Mouse (Mus musculus) limb, embryonic 11.5 days (tissue): ENCODE measurements around the gene Pawr. TPM values are rescaled to one million over a fixed set of nuclear protein-coding genes. Genes with fewer than 3 reads are reported as not detected.

Experiments
- ATAC-seq: fragments of 200-750 bp; cut with Nextera tagmentation; 2 replicates; pipeline ENCODE4 v1.8.0; 2017; ENCODE audit warnings: low read depth; ENCODE audit not compliant: insufficient number of reproducible peaks, low FRiP score, low TSS enrichment
- DNase-seq: peaks from one replicate; pipeline ENCODE4 v3.0.0-alpha.2; 2015; ENCODE audit warnings: low spot score
- H3K27ac ChIP-seq: fragments of 300-500 bp; sonication (generic); replicated peaks from 2 replicates; pipeline ENCODE4 v1.5.1; 2014; ENCODE audit warnings: low read depth, mild to moderate bottlenecking, low read length
- H3K27me3 ChIP-seq: fragments of 300-500 bp; sonication (generic); 2 replicates; pipeline ENCODE4 v1.6.1; 2014; ENCODE audit warnings: mild to moderate bottlenecking, low read length, mixed read lengths; ENCODE audit not compliant: control insufficient read depth, insufficient read depth
- H3K36me3 ChIP-seq: fragments of 300-500 bp; sonication (generic); 2 replicates; pipeline ENCODE4 v1.6.1; 2014; ENCODE audit warnings: mild to moderate bottlenecking, low read length, moderate library complexity, mixed read lengths; ENCODE audit not compliant: control insufficient read depth, insufficient read depth
- H3K4me1 ChIP-seq: fragments of 300-500 bp; sonication (generic); 2 replicates; pipeline ENCODE4 v1.6.1; 2014; ENCODE audit warnings: low read length, mixed read lengths; ENCODE audit not compliant: control insufficient read depth, insufficient read depth
- H3K4me2 ChIP-seq: fragments of 300-500 bp; sonication (generic); 2 replicates; pipeline ENCODE4 v1.6.1; 2014; ENCODE audit warnings: low read depth, mild to moderate bottlenecking, moderate library complexity; ENCODE audit not compliant: severe bottlenecking
- H3K4me3 ChIP-seq: fragments of 300-500 bp; sonication (generic); 2 replicates; pipeline ENCODE4 v1.5.1; 2014; ENCODE audit warnings: low read depth, low read length
- H3K9ac ChIP-seq: fragments of 300-500 bp; sonication (generic); 2 replicates; pipeline ENCODE4 v1.6.1; 2014; ENCODE audit warnings: mild to moderate bottlenecking, low read length
- H3K9me3 ChIP-seq: fragments of 300-500 bp; sonication (generic); 2 replicates; pipeline ENCODE4 v1.6.1; 2016; ENCODE audit warnings: low read length; ENCODE audit not compliant: control insufficient read depth
- WGBS: fragments of 180-500 bp; shearing (Covaris S2); extraction: QIAGEN DNeasy Blood & Tissue Kit; methylation state at CpG from one replicate; pipeline ENCODE4 v1.1.7; 2014; 5-methylcytosine and 5-hydroxymethylcytosine counted together
- polyA plus RNA-seq: library from polyadenylated mRNA; unstranded; fragments of >200 nt; fragmentation: Nextera tagmentation; extraction: Ambion mirVana; gene quantifications from 2 replicates; pipeline ENCODE4 v1.2.1, GENCODE M21; 2014

The Pawr gene
- polyA plus RNA-seq, 1 experiment from 2014 or later = 4.9 TPM

DNA sequence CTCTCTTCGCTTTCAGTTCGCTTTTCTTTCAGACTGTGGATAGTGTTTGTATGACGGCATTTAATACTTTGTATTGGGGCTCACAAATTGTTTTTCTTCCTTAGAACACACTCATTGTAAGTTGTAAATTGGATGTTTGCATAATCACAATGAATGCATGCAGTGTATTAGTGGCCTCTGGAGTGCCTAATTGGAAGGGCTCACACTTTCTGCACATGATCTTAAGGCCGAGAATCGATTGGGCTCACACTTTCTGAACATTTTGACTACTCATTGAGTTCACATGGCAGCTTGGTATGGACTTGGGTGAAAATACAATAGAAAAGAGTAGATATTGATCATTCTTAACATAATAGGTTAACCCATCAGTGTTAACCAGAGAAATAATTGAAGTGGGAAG, 34.3 kb downstream of the Pawr start:
- Histone ChIP-seq H3K9me3 (no peaks in the 10 kb centered on the region; the same call in 1 of the 2 replicates), H3K4me1 (no peaks in the 10 kb centered on the region), H3K9ac (no peak overlapping the region), H3K36me3 (no peaks in the 10 kb centered on the region), H3K4me2 (no peak overlapping the region), H3K27me3 (no peaks in the 10 kb centered on the region), H3K27ac (no peak overlapping the region), H3K4me3 (no peak overlapping the region)
- DNase-seq (no peak), ATAC-seq (no peak)
- WGBS = 93% methylated on average over 5 of the region's 5 CpGs

DNA sequence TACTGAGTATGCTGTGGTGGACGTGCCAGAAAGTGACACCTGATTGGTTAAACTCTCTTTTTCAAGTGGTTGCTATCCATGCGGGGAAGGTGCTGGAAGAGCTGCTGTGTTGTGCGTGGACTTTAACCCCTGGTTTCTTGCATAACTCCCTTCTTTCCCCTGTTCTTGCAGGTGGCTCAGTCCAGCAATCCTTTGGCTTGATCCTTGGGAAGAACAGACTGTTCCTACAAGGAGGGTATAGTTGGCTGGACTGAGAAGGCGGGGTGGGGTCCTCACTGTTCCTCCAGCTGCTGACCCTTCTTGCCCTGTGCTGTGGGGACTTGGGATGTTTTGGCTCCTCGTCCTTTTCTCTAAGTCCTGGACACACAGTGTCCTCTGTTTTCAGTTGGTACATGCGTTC, 36.4 kb downstream of the Pawr start:
- ATAC-seq (no peak), DNase-seq (no peak)
- 84% methylated on average over 6 of the region's 6 CpGs for WGBS
- Histone ChIP-seq H3K27ac (no peak overlapping the region), H3K36me3 (no peaks in the 10 kb centered on the region), H3K4me3 (no peak overlapping the region), H3K4me2 (no peak overlapping the region), H3K27me3 (no peaks in the 10 kb centered on the region), H3K9me3 (no peaks in the 10 kb centered on the region; the same call in 1 of the 2 replicates), H3K9ac (no peak overlapping the region), H3K4me1 (no peaks in the 10 kb centered on the region)

GRCm38 (mm10) chr10:108372258-108372657, 40.3 kb downstream of the Pawr start:
- H3K4me3 ChIP-seq = no peak overlapping the region
- no peak overlapping the region for H3K9ac ChIP-seq
- H3K4me2 ChIP-seq = no peak overlapping the region
- no peaks in the 10 kb centered on the region for H3K9me3 ChIP-seq
- ATAC-seq = no peak
- H3K4me1 ChIP-seq = no peaks in the 10 kb centered on the region
- H3K27me3 ChIP-seq = no peaks in the 10 kb centered on the region
- H3K27ac ChIP-seq = no peak overlapping the region
- no peak for DNase-seq
- WGBS = 65% methylated on average over 7 of the region's 7 CpGs
- H3K36me3 ChIP-seq = no peaks in the 10 kb centered on the region

DNA sequence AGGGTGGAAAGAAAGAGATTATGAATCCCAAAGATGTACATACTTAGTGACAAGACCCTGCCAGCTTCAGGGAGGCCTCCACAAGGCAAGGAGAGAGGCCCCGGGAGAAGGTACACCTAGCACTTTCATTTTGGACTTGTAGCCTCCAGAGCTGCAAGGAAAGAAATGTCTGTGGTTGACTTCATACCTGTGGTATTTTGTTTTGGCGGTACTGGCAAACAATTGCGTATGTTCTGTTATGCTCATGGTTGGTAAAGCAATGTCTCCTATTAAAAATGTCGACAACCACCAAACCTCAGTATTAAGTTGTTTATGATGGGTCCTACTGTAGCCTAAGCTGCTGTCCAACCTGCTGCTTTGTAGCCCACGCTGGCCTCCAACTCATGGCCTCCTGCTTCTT, 40.9 kb downstream of the Pawr start:
- H3K4me3 ChIP-seq = no peak overlapping the region
- no peaks in the 10 kb centered on the region for H3K27me3 ChIP-seq
- H3K36me3 ChIP-seq = no peaks in the 10 kb centered on the region; the same call in 1 of the 2 replicates
- H3K4me2 ChIP-seq = no peak overlapping the region
- DNase-seq = no peak
- H3K9ac ChIP-seq = no peak overlapping the region
- H3K27ac ChIP-seq = no peak overlapping the region
- H3K4me1 ChIP-seq = no peaks in the 10 kb centered on the region
- H3K9me3 ChIP-seq = no peaks in the 10 kb centered on the region
- no peak for ATAC-seq
- 92% methylated on average over 5 of the region's 5 CpGs for WGBS

- H3K4me1 ChIP-seq = no peaks in the 10 kb centered on the region
- no peaks in the 10 kb centered on the region for H3K9me3 ChIP-seq
- no peaks in the 10 kb centered on the region for H3K27me3 ChIP-seq
- 95% methylated on average over 8 of the region's 8 CpGs for WGBS
- no peaks in the 10 kb centered on the region; the same call in 1 of the 2 replicates for H3K36me3 ChIP-seq
- no peak overlapping the region for H3K27ac ChIP-seq
- H3K4me3 ChIP-seq = no peak overlapping the region
- H3K4me2 ChIP-seq = no peak overlapping the region
- no peak for ATAC-seq
- H3K9ac ChIP-seq = no peak overlapping the region
- no peak for DNase-seq
Measured at GRCm38 (mm10) chr10:108375796-108376195, 43.9 kb downstream of the Pawr start.

- no peaks in the 10 kb centered on the region for H3K9me3 ChIP-seq
- H3K27me3 ChIP-seq = no peaks in the 10 kb centered on the region
- H3K9ac ChIP-seq = no peak overlapping the region
- no peak overlapping the region for H3K27ac ChIP-seq
- no peaks in the 10 kb centered on the region; the same call in 1 of the 2 replicates for H3K36me3 ChIP-seq
- no peak overlapping the region for H3K4me2 ChIP-seq
- WGBS = 87% methylated on average over 4 of the region's 4 CpGs
- DNase-seq (no peak), ATAC-seq (no peak)
- no peaks in the 10 kb centered on the region for H3K4me1 ChIP-seq
- H3K4me3 ChIP-seq = no peak overlapping the region
Measured at GRCm38 (mm10) chr10:108376366-108376765, 44.4 kb downstream of the Pawr start.

- Histone ChIP-seq H3K9ac (no peak overlapping the region), H3K4me2 (no peak overlapping the region), H3K4me3 (no peak overlapping the region), H3K36me3 (no peaks in the 10 kb centered on the region; the same call in 1 of the 2 replicates), H3K27ac (no peak overlapping the region), H3K9me3 (no peaks in the 10 kb centered on the region), H3K27me3 (no peaks in the 10 kb centered on the region), H3K4me1 (no peaks in the 10 kb centered on the region)
- 90% methylated on average over 7 of the region's 7 CpGs for WGBS
- no peak for DNase-seq
- ATAC-seq = no peak
Measured at GRCm38 (mm10) chr10:108377369-108377768, 45.4 kb downstream of the Pawr start.

- ATAC-seq = no peak
- no peaks in the 10 kb centered on the region for H3K9me3 ChIP-seq
- no peak overlapping the region for H3K27ac ChIP-seq
- H3K9ac ChIP-seq = no peak overlapping the region
- H3K4me2 ChIP-seq = no peak overlapping the region
- WGBS = 89% methylated on average over 6 of the region's 6 CpGs
- H3K4me3 ChIP-seq = no peak overlapping the region
- no peak for DNase-seq
- H3K27me3 ChIP-seq = no peaks in the 10 kb centered on the region
- H3K36me3 ChIP-seq = no peaks in the 10 kb centered on the region; the same call in 1 of the 2 replicates
- no peaks in the 10 kb centered on the region for H3K4me1 ChIP-seq
Measured at GRCm38 (mm10) chr10:108378062-108378461, 46.1 kb downstream of the Pawr start.

GRCm38 (mm10) chr10:108378479-108378878, 46.6 kb downstream of the Pawr start:
- DNase-seq (no peak), ATAC-seq (no peak)
- Histone ChIP-seq H3K4me3 (no peak overlapping the region), H3K9ac (no peak overlapping the region), H3K9me3 (no peaks in the 10 kb centered on the region), H3K4me1 (no peaks in the 10 kb centered on the region), H3K36me3 (no peaks in the 10 kb centered on the region; the same call in 1 of the 2 replicates), H3K4me2 (no peak overlapping the region), H3K27me3 (no peaks in the 10 kb centered on the region), H3K27ac (no peak overlapping the region)
- WGBS = 85% methylated on average over 5 of the region's 5 CpGs
